Mouse (Mus musculus) A20 (cell line): Measurements from ENCODE around the gene Gpr179.
A peak's percentile ranks its signal among the peaks of the same experiment; 100 is the strongest.

Source experiments
- DNase-seq: peaks from one replicate; pipeline ENCODE4 v3.0.0-alpha.2; 2011; ENCODE audit warnings: low read depth, low spot score

Gpr179 gene

GRCm38 (mm10) chr11:97286973-97287372, 64.9 kb downstream of the Gpr179 start:
- DNase-seq: peak; percentile 27

GRCm38 (mm10) chr11:97285852-97286775, 65.8 kb downstream of the Gpr179 start:
- peak; percentile 67 for DNase-seq

- DNase-seq: no peak
These were observed 67.0 kb downstream of the Gpr179 start for GRCm38 (mm10) chr11:97284854-97285253.

- no peak for DNase-seq
These were observed 69.7 kb downstream of the Gpr179 start for GRCm38 (mm10) chr11:97282179-97282578.
